Mouse (Mus musculus) myocyte (in vitro differentiated cells): ENCODE measurements around the gene Atoh8.

Source experiments
- CEBPB ChIP-seq: IDR thresholded peaks from 2 replicates; pipeline ENCODE4 v1.6.1; 2011; ENCODE audit warnings: mild to moderate bottlenecking, moderate library complexity; ENCODE audit not compliant: poor library complexity, insufficient read depth, severe bottlenecking
- E2F4 ChIP-seq: IDR thresholded peaks from one replicate; pipeline ENCODE4 v1.6.1; 2011; ENCODE audit warnings: mild to moderate bottlenecking, control low read depth, moderate library complexity; ENCODE audit not compliant: insufficient read depth
- MYOD1 ChIP-seq, 3 experiments: IDR thresholded peaks; one replicate each; pipeline ENCODE4 v1.6.1; 2011; ENCODE audit warnings: control low read depth in 2 of 3, low read depth in 2 of 3, mild to moderate bottlenecking in 2 of 3, moderate library complexity in 1 of 3; ENCODE audit not compliant: insufficient read length in 2 of 3, control insufficient read depth in 1 of 3
- MYOG ChIP-seq, 3 experiments: IDR thresholded peaks; one replicate each; pipeline ENCODE4 v1.6.1; 2011; ENCODE audit warnings: control low read depth in 2 of 3, low read depth in 2 of 3, mild to moderate bottlenecking in 2 of 3; ENCODE audit not compliant: insufficient read length in 2 of 3, control insufficient read depth in 1 of 3, insufficient read depth in 1 of 3
- POLR2A ChIP-seq: IDR thresholded peaks from one replicate; pipeline ENCODE4 v1.6.1; 2011; ENCODE audit warnings: low read depth, mild to moderate bottlenecking, control low read depth, moderate library complexity; ENCODE audit not compliant: insufficient read length
- POLR2AphosphoS2 ChIP-seq: IDR thresholded peaks from one replicate; pipeline ENCODE4 v1.6.1; 2011; ENCODE audit warnings: low read depth, control low read depth; ENCODE audit not compliant: insufficient read length
- TCF12 ChIP-seq: IDR thresholded peaks from one replicate; pipeline ENCODE4 v1.6.1; 2011; ENCODE audit warnings: mild to moderate bottlenecking, control low read depth; ENCODE audit not compliant: poor library complexity, insufficient read depth, severe bottlenecking

DNA sequence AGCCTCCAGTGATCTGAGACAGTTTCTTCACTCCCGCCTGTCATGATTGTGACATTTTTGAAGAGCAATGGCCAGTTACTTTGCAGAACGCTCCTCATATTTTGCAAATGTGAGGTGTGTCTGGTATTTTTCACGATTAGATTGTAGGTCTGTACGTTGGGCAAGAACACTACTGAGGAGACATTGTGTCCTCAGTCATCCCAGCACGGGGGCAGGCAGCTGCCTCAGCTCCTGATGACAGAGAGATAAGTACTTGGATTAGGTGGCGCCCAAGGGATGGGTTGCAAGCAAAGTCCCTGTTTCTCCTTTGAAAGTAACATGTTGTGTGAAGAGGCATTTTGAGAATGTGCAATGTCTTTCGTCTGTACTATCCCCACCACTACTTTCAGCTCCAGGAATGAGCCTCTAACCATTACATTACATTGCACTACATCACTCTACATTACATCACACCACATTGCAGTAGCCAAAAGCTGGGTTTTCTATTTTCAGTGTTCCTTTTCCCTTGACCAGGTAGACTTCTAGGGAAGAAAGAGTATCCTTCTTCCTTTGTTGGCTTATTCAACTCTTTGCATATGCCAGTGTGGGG lies 45.1 kb upstream of the Atoh8 start:
- TF ChIP-seq E2F4 = no peak
- TF ChIP-seq CEBPB = peak; percentile 87
- TF ChIP-seq MYOG (IDR thresholded peaks at IDR 0.05; ENCODE audit: control insufficient read depth in 1 of 3, insufficient read depth in 1 of 3, insufficient read length in 2 of 3, low read depth in 2 of 3) = no peak
- TF ChIP-seq POLR2A = no peak
- no peak for TF ChIP-seq TCF12
- TF ChIP-seq MYOD1 (IDR thresholded peaks at IDR 0.05; ENCODE audit: control insufficient read depth in 1 of 3, insufficient read length in 2 of 3, low read depth in 2 of 3) = no peak
- TF ChIP-seq POLR2AphosphoS2 = no peak
